Mouse (Mus musculus) heart, postnatal 0 days (tissue): Measurements from ENCODE around the gene Dok5. TPM values are rescaled to one million over a fixed set of nuclear protein-coding genes. Genes with fewer than 3 reads are reported as not detected.
A peak's percentile ranks its signal among the peaks of the same experiment; 100 is the strongest.

Source experiments
- ATAC-seq: fragments of 200-750 bp; cut with Nextera tagmentation; 2 replicates; pipeline ENCODE4 v1.8.0; 2017; ENCODE audit warnings: low read depth, moderate number of reproducible peaks, moderate library complexity; ENCODE audit not compliant: insufficient read depth
- DNase-seq: peaks from one replicate; pipeline ENCODE4 v3.0.0-alpha.2; 2016; ENCODE audit warnings: low spot score
- H3K27ac ChIP-seq: fragments of 300-500 bp; sonication (generic); 2 replicates; pipeline ENCODE4 v1.5.1; 2014; ENCODE audit warnings: low read depth, mild to moderate bottlenecking
- H3K27me3 ChIP-seq: fragments of 300-500 bp; sonication (generic); 2 replicates; pipeline ENCODE4 v1.6.1; 2014; ENCODE audit warnings: low read length, mixed read lengths; ENCODE audit not compliant: control insufficient read depth, insufficient read depth
- H3K36me3 ChIP-seq: fragments of 300-500 bp; sonication (generic); replicated peaks from 2 replicates; pipeline ENCODE4 v1.6.1; 2014; ENCODE audit warnings: low read length, mixed read lengths; ENCODE audit not compliant: control insufficient read depth, insufficient read depth
- H3K4me1 ChIP-seq: fragments of 300-500 bp; sonication (generic); 2 replicates; pipeline ENCODE4 v1.6.1; 2014; ENCODE audit warnings: antibody characterized with exemption; ENCODE audit not compliant: control insufficient read depth, insufficient read depth
- H3K4me2 ChIP-seq: fragments of 300-500 bp; sonication (generic); 2 replicates; pipeline ENCODE4 v1.6.1; 2014; ENCODE audit warnings: low read depth, mild to moderate bottlenecking, low read length, moderate library complexity
- H3K4me3 ChIP-seq: fragments of 300-500 bp; sonication (generic); 2 replicates; pipeline ENCODE4 v1.5.1; 2014; ENCODE audit warnings: low read depth, low read length
- H3K9ac ChIP-seq: fragments of 300-500 bp; sonication (generic); replicated peaks from 2 replicates; pipeline ENCODE4 v1.6.1; 2014; ENCODE audit warnings: low read depth, low read length, mixed read lengths
- H3K9me3 ChIP-seq: fragments of 300-500 bp; sonication (generic); replicated peaks from 2 replicates; pipeline ENCODE4 v1.6.1; 2016; ENCODE audit warnings: low read length; ENCODE audit not compliant: control insufficient read depth
- CTCF ChIP-seq: IDR thresholded peaks from 2 replicates; pipeline ENCODE4 v1.5.1; 2016; ENCODE audit warnings: antibody characterized with exemption, control low read depth, low read depth
- EP300 ChIP-seq: IDR thresholded peaks from 2 replicates; pipeline ENCODE4 v1.6.1; 2016; ENCODE audit warnings: antibody characterized with exemption, low read depth
- WGBS: fragments of 180-500 bp; shearing (Covaris S2); extraction: QIAGEN DNeasy Blood & Tissue Kit; methylation state at CpG from one replicate; pipeline ENCODE4 v1.1.7; 2014; 5-methylcytosine and 5-hydroxymethylcytosine counted together
- polyA plus RNA-seq: library from polyadenylated mRNA; unstranded; fragments of >200 nt; fragmentation: Nextera tagmentation; extraction: Ambion mirVana; gene quantifications from 2 replicates; pipeline ENCODE4 v1.2.1, GENCODE M21; 2015
- total RNA-seq: library from RNA; depleted of rRNA; stranded (reverse); fragments of >200 nt; gene quantifications from 2 replicates; pipeline ENCODE4 v1.2.3, GENCODE M21; 2014; ENCODE audit warnings: low replicate concordance

Dok5 gene
- total and polyA plus RNA-seq, 2 experiments from 2014 or later, result 1.4 TPM; not detected in 1

DNA sequence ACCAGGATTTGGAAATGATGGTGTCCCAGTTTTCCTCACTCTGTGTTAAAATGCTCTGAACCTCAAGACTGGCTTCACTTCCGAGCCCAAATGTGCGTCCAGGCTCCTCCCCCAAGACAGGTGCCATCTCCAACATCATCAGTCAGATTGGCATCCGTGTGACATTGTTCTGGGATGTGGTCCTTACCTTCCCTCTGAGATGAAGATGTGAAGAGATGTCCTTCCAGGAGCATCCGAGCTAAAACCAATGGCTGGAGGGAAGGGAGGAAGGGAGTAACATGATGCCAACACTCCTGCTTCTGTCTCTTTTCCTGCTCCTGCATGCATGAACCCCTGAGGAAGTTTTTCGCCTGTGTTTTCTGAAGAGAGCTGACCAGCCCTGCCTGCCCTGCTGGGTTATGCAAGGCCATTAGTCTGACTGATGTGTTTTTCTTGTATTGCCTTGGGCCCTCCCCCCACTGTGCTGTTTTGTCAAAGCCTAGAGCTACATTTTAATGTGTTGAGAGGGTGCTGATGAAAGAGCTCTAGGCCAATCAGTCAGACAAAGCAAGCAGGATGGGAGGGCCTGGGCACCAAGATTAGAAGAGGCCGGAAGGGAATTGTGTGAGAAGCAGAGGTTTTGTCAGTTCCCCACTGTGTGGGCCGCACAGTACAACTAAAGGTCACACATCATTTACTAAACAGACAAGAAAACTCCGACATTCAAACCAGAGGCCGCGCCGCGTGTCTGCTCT lies 106.4 kb downstream of the Dok5 start:
- peak; percentile 55 for ATAC-seq
- no peak overlapping the region for H3K9ac ChIP-seq
- H3K4me1 ChIP-seq, result peaks cover 7% of the 10 kb centered on the region; the same call in 1 of the 2 replicates
- peak; percentile 53 for DNase-seq
- H3K4me3 ChIP-seq, result no peak overlapping the region
- H3K27me3 ChIP-seq, result no peaks in the 10 kb centered on the region
- no peak overlapping the region for H3K27ac ChIP-seq
- no peak overlapping the region for H3K4me2 ChIP-seq
- 52% methylated on average over 12 of the region's 12 CpGs for WGBS
- H3K36me3 ChIP-seq, result no peaks in the 10 kb centered on the region
- TF ChIP-seq CTCF (no peak), EP300 (no peak)
- no peaks in the 10 kb centered on the region for H3K9me3 ChIP-seq

DNA sequence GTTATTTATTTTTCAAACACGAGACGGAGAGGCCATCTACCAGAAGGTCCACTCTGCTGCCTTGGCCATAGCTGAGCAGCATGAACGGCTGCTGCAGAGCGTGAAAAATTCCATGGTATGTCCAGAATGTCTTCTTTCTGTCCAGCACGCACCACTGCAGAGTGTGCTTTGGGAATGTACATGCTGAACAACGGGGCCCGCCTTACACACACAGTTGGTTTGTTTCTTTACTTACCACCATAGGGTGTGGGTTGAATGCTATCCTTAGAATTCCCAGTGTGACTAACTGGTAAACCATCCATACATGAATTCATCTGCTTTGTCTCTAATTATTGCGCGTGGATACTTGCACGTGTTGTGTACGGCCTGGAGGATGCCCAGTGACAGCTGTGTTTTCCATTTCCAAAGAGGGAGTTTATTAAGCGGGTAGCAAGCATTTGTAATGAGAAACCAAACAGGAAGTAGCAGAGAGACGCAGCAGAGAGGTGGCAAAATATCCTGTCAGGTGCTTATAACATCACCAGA lies 109.9 kb downstream of the Dok5 start:
- no peak overlapping the region for H3K4me2 ChIP-seq
- peaks cover 7% of the 10 kb centered on the region; the same call in 1 of the 2 replicates for H3K4me1 ChIP-seq
- 61% methylated on average over 13 of the region's 13 CpGs for WGBS
- H3K27me3 ChIP-seq, result no peaks in the 10 kb centered on the region
- H3K9me3 ChIP-seq, result no peaks in the 10 kb centered on the region
- TF ChIP-seq CTCF (no peak), EP300 (no peak)
- ATAC-seq (no peak), DNase-seq (no peak)
- H3K36me3 ChIP-seq, result no peaks in the 10 kb centered on the region
- no peak overlapping the region for H3K4me3 ChIP-seq
- no peak overlapping the region for H3K27ac ChIP-seq
- H3K9ac ChIP-seq, result no peak overlapping the region

DNA sequence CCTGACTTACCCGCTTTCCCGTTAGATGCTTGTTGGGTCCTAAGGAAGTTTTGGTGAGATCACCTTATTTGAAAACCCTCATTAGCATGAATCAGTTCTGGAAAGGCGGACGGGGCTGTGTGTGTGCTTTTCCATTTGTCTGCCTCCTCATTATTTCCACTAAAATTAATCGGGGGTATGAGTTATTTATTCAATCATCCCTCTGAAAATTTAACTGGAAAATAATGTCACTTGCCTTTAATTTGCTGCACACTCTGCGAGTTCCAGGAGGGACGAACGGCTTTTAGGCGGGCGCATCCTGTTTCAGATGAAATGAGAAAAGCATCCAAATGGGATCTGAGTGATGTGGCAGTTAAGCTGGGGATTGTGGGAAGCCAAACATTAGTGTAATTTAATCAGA lies 113.9 kb downstream of the Dok5 start:
- no peak overlapping the region for H3K27ac ChIP-seq
- no peak overlapping the region for H3K4me3 ChIP-seq
- DNase-seq, result no peak
- H3K9me3 ChIP-seq, result no peaks in the 10 kb centered on the region
- no peak overlapping the region for H3K4me2 ChIP-seq
- 87% methylated on average over 10 of the region's 10 CpGs for WGBS
- H3K4me1 ChIP-seq, result no peaks in the 10 kb centered on the region
- no peak for ATAC-seq
- TF ChIP-seq EP300, result no peak
- no peak for TF ChIP-seq CTCF
- no peaks in the 10 kb centered on the region for H3K36me3 ChIP-seq
- H3K9ac ChIP-seq, result no peak overlapping the region
- H3K27me3 ChIP-seq, result no peaks in the 10 kb centered on the region

DNA sequence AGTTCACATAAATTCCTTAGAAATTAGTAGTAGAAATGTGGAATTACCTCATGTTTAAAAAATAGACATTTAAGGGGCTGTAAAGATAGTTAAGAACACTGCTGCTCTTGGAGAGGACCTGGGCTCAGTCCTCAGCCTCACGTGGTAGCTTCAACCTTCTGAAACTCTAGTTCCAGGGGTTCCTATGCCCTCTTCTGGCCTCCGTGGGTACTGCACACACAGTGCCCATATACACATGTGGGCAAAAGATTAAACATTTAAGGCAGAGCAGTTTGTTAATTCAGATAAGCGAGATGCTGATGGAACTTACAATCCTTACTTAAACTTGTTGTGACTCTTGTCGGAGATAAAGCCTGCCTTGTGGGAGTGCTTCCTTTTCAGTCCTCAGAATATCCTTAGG lies 118.5 kb downstream of the Dok5 start:
- H3K27ac ChIP-seq, result no peak overlapping the region
- no peaks in the 10 kb centered on the region for H3K27me3 ChIP-seq
- H3K4me2 ChIP-seq, result no peak overlapping the region
- H3K9ac ChIP-seq, result no peak overlapping the region
- no peaks in the 10 kb centered on the region for H3K9me3 ChIP-seq
- no peaks in the 10 kb centered on the region for H3K36me3 ChIP-seq
- DNase-seq (no peak), ATAC-seq (no peak)
- no peak overlapping the region for H3K4me3 ChIP-seq
- peaks cover 15% of the 10 kb centered on the region; the same call in 1 of the 2 replicates for H3K4me1 ChIP-seq
- WGBS, result 92% methylated on average over 4 of the region's 4 CpGs
- TF ChIP-seq CTCF, result no peak
- no peak for TF ChIP-seq EP300

DNA sequence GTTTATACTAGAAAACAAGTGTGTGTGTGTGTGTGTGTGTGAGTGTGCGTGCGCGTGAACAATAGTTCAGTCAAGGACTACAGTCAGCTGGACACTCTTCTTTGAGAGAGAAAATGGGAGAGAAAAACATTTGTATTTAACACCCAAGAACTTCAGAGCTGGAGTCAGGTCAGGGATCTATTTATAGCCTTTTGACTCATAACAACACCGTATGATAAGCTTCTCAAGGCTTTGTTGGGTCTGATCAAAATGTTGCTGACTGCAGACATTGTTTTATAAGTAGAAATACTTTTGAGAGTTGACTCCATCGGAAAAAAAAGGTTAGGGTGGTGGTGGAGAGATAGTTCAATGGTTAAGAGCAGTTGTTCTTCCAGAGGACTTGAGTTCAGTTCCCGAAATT lies 120.7 kb downstream of the Dok5 start:
- WGBS, result 35% methylated on average over 6 of the region's 6 CpGs
- TF ChIP-seq CTCF (no peak), EP300 (no peak)
- Histone ChIP-seq H3K36me3 (no peaks in the 10 kb centered on the region), H3K4me3 (no peak overlapping the region), H3K4me2 (no peak overlapping the region), H3K9me3 (no peaks in the 10 kb centered on the region), H3K27ac (peak overlapping the region; percentile 66), H3K4me1 (peaks cover 15% of the 10 kb centered on the region; the same call in 1 of the 2 replicates), H3K9ac (no peak overlapping the region), H3K27me3 (no peaks in the 10 kb centered on the region)
- DNase-seq (peak; percentile 56), ATAC-seq (peak; percentile 69; the same call in 1 of the 2 replicates)
